Mouse (Mus musculus) adrenal gland, adult 2 months (tissue): Measurements from ENCODE around the gene Ptrh1. TPM values are rescaled to one million over a fixed set of nuclear protein-coding genes. Genes with fewer than 3 reads are reported as not detected.

Experiments
- DNase-seq: peaks from one replicate; pipeline ENCODE4 v3.0.0; 2021
- polyA plus RNA-seq: library from polyadenylated mRNA; depleted of rRNA; stranded (reverse); fragments of >200 nt; gene quantifications from 2 replicates; pipeline ENCODE4 v1.2.3, GENCODE M21; 2012
- total RNA-seq, 2 experiments: library from RNA; stranded (reverse); gene quantifications; 2 replicates each; pipeline ENCODE4 v1.2.3; 2021

Gene Ptrh1
- total and polyA plus RNA-seq, 3 experiments, result 4.0 to 14.3 (median 5.0) TPM

GRCm38 (mm10) chr2:32756674-32757055 is 18.9 kb upstream of the Ptrh1 start:
- no peak for DNase-seq

- peak; percentile 98 for DNase-seq
These were observed 18.3 kb upstream of the Ptrh1 start, which contains the start of gene Tor2a for GRCm38 (mm10) chr2:32757056-32757845. Tor2a (plus strand) TSS chr2:32757234.

GRCm38 (mm10) chr2:32758503-32758902 is 17.1 kb upstream of the Ptrh1 start:
- no peak for DNase-seq

- DNase-seq, result no peak
These were observed 16.6 kb upstream of the Ptrh1 start for GRCm38 (mm10) chr2:32759001-32759400.

- DNase-seq, result no peak
These were observed 14.2 kb upstream of the Ptrh1 start for GRCm38 (mm10) chr2:32761361-32761760.

GRCm38 (mm10) chr2:32761859-32762258 is 13.7 kb upstream of the Ptrh1 start:
- DNase-seq, result no peak

GRCm38 (mm10) chr2:32763353-32763752 is 12.2 kb upstream of the Ptrh1 start:
- DNase-seq, result no peak

GRCm38 (mm10) chr2:32767241-32767640 is 8.3 kb upstream of the Ptrh1 start:
- DNase-seq, result no peak

GRCm38 (mm10) chr2:32768661-32769285 is 6.8 kb upstream of the Ptrh1 start:
- no peak for DNase-seq

- no peak for DNase-seq
These were observed 6.1 kb upstream of the Ptrh1 start for GRCm38 (mm10) chr2:32769327-32770085.

- DNase-seq, result no peak
These were observed 3.7 kb upstream of the Ptrh1 start for GRCm38 (mm10) chr2:32771886-32772285.

- no peak for DNase-seq
These were observed 2.8 kb upstream of the Ptrh1 start for GRCm38 (mm10) chr2:32772626-32773279.

- no peak for DNase-seq
These were observed 606 bp downstream of the Ptrh1 start for GRCm38 (mm10) chr2:32776192-32776591.

- no peak for DNase-seq
These were observed 2.5 kb downstream of the Ptrh1 start for GRCm38 (mm10) chr2:32778081-32778480.

- peak; percentile 59 for DNase-seq
These were observed 3.5 kb downstream of the Ptrh1 start for GRCm38 (mm10) chr2:32779131-32779530.

GRCm38 (mm10) chr2:32779714-32780113 is 4.1 kb downstream of the Ptrh1 start:
- DNase-seq, result no peak

- no peak for DNase-seq
These were observed 6.1 kb downstream of the Ptrh1 start for GRCm38 (mm10) chr2:32781710-32782109.

- no peak for DNase-seq
These were observed 8.6 kb downstream of the Ptrh1 start, which contains the start of gene Cfap157 for GRCm38 (mm10) chr2:32784048-32784681. Cfap157 (minus strand) TSS chr2:32784428.

- no peak for DNase-seq
These were observed 11.6 kb downstream of the Ptrh1 start for GRCm38 (mm10) chr2:32787176-32787575.

- DNase-seq, result no peak
These were observed 13.0 kb downstream of the Ptrh1 start for GRCm38 (mm10) chr2:32788581-32788980.

GRCm38 (mm10) chr2:32791297-32791696 is 15.7 kb downstream of the Ptrh1 start:
- peak; percentile 43 for DNase-seq
